Mouse (Mus musculus) ES-Bruce4 (cell line): ENCODE results near the gene Ptk6.

Experiments
- CTCF ChIP-seq: IDR thresholded peaks from one replicate; pipeline ENCODE4 v1.8.1; 2011; ENCODE audit warnings: low read depth, low read length
- EP300 ChIP-seq: IDR thresholded peaks from 2 replicates; pipeline ENCODE4 v1.6.1; 2011; ENCODE audit warnings: low read depth, low read length; ENCODE audit not compliant: insufficient read depth
- POLR2A ChIP-seq: IDR thresholded peaks from one replicate; pipeline ENCODE4 v1.8.1; 2011; ENCODE audit warnings: low read length; ENCODE audit not compliant: insufficient read depth

DNA sequence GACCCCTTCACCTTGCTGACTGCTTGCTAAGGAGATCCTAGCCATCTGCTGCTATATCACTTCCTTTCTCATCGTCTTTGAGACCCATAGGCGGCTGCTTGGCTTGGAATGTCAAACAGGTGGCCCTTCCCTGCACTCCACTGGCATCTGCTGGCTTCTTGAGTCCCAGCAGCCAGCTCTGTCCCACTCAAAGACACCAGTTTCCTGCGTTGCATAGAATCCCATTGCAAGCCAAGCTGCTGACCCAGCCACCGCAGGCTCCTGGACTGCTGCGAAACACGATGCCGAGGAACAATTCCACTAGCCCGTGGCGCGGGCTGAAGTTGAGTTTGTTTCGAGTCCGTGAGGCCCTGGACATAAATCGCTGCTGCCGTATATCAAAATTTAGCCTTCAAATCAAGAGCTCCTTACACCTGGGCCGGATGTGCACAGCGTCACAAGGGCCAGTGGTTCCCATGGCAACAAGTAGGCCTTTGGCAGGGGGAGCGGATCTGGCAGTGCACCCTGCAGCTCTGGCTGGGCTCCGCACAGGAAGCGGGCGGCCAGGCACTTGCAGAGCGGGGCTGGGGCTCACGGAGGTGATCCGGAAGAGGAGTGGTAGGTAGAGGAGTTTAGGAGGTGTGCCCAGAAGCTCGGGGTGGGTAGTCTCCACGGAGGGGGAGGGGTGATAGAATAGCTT, 17.1 kb upstream of the Ptk6 start, which contains the start of gene Fndc11:
- TF ChIP-seq CTCF (no peak), POLR2A (no peak), EP300 (no peak)
